Mouse (Mus musculus): Measurements from ENCODE around the gene Trak1. TPM values are rescaled to one million over a fixed set of nuclear protein-coding genes. Genes with fewer than 3 reads are reported as not detected.

Gene Trak1
- total and polyA plus RNA-seq, 3 experiments, result 8.2 to 28.6 (median 18.1) TPM

DNA sequence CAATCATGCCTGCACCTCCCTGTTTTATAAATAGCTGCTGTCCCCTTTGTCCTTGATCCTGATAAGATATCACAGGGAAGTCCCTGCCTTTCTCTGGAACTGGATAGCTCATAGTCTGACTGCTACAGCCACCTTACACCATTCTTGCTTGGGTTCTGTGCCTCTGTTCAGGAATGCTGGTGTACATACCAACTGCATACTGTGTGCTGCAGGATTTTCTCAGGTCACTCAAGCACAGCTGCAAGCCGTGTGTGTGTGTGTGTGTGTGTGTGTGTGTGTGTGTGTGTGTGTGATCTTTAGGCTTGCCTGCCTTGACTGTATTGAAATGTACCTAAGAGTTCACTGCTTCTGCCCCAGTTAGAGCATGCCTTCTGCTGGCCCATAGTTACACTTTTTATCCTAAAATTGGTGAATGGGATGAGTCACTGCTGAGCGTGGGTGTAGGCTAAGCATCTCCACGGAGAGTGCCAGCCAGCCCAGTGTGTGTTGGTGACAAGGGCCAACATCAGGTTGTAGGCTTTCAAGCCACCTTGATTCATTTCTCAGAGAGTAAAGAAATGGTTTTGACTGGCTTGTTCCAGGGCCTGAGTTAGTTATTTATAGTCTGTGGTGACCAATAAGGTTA lies 138.1 kb downstream of the Trak1 start:
- no peaks in the 10 kb centered on the region for H3K9me3 ChIP-seq (replicated peaks; ENCODE audit: low read length)
- no peaks in the 10 kb centered on the region for H3K27me3 ChIP-seq (replicated peaks)
- H3K27ac ChIP-seq (ENCODE audit: insufficient read depth, low read depth), result no peak overlapping the region
- TF ChIP-seq ZMIZ1 (IDR thresholded peaks at IDR 0.05; ENCODE audit: low read depth, low read length), result no peak
- no peak for TF ChIP-seq SIN3A (IDR thresholded peaks at IDR 0.05; ENCODE audit: low read length)
- no peak for TF ChIP-seq NRF1 (IDR thresholded peaks at IDR 0.05; ENCODE audit: low read depth, low read length)
- no peak for TF ChIP-seq BHLHE40 (IDR thresholded peaks at IDR 0.05; ENCODE audit: low read depth, low read length)
- H3K36me3 ChIP-seq (replicated peaks in 1 of 2; ENCODE audit: control insufficient read depth in 1 of 2, insufficient read depth in 1 of 2, low read length in 1 of 2), result peaks cover 9 to 63% of the 10 kb centered on the region in 2 experiments
- DNase-seq (ENCODE audit: extremely low read depth), result no peak
- dilution Hi-C loops (cut with MboI; ENCODE audit: extremely low pct_ligation_motif_present, extremely low pct_unique_long_range_greater_than_20kb, low sequenced_read_pairs) (no loop called here), in situ Hi-C loops (cut with MboI; ENCODE audit: low pct_ligation_motif_present, low pct_unique_long_range_greater_than_20kb, low sequenced_read_pairs) (no loop called here)
- H3K4me3 ChIP-seq (replicated peaks in 1 of 3; ENCODE audit: low read depth in 2 of 3, low read length in 2 of 3, poor library complexity in 1 of 3), result no peak overlapping the region
- no peak overlapping the region for H3K9ac ChIP-seq (ENCODE audit: insufficient read depth, low read depth)
- H3K79me2 ChIP-seq (replicated peaks; ENCODE audit: control insufficient read depth, extremely low read depth, insufficient read depth, poor library complexity, severe bottlenecking), result no peaks in the 10 kb centered on the region
- H3K4me1 ChIP-seq (ENCODE audit: control insufficient read depth in 1 of 2, insufficient read depth in 2 of 2), result no peaks in the 10 kb centered on the region
- no peak overlapping the region for H3K4me2 ChIP-seq (ENCODE audit: insufficient read depth, low read depth, poor library complexity, severe bottlenecking)

DNA sequence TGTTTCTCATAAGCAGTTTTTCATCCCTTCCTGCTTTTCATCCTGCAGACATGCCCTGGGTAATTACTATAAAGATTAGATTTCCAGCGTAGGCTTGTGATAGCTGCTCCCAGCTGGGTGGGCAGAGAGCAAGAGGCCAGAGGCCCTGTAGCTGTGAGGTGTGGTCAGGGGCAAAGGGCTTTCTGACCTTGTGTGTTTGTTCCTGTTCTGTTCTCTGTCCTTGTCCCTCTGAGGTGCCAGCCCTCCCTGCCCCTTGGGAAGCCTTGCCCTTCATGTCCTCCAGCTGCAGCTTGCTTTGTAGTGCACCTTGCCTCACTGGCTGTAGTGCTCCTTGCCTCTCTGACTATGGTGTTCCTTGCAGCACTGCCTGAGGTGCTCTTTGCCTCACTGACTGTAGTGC lies 139.2 kb downstream of the Trak1 start:
- Histone ChIP-seq H3K79me2 (replicated peaks; ENCODE audit: control insufficient read depth, extremely low read depth, insufficient read depth, poor library complexity, severe bottlenecking) (no peaks in the 10 kb centered on the region), H3K9ac (ENCODE audit: insufficient read depth, low read depth) (no peak overlapping the region), H3K27ac (ENCODE audit: insufficient read depth, low read depth) (no peak overlapping the region), H3K4me3 (replicated peaks in 1 of 3; ENCODE audit: low read depth in 2 of 3, low read length in 2 of 3, poor library complexity in 1 of 3) (no peak overlapping the region), H3K9me3 (replicated peaks; ENCODE audit: low read length) (no peaks in the 10 kb centered on the region), H3K36me3 (replicated peaks in 1 of 2; ENCODE audit: control insufficient read depth in 1 of 2, insufficient read depth in 1 of 2, low read length in 1 of 2) (peaks cover 9 to 66% of the 10 kb centered on the region in 2 experiments), H3K27me3 (replicated peaks) (no peaks in the 10 kb centered on the region), H3K4me2 (ENCODE audit: insufficient read depth, low read depth, poor library complexity, severe bottlenecking) (no peak overlapping the region), H3K4me1 (ENCODE audit: control insufficient read depth in 1 of 2, insufficient read depth in 2 of 2) (no peaks in the 10 kb centered on the region)
- in situ Hi-C loops (cut with MboI; ENCODE audit: low pct_ligation_motif_present, low pct_unique_long_range_greater_than_20kb, low sequenced_read_pairs) (no loop called here), dilution Hi-C loops (cut with MboI; ENCODE audit: extremely low pct_ligation_motif_present, extremely low pct_unique_long_range_greater_than_20kb, low sequenced_read_pairs) (no loop called here)
- DNase-seq (ENCODE audit: extremely low read depth), result no peak
- TF ChIP-seq KAT2A (IDR thresholded peaks at IDR 0.05; ENCODE audit: insufficient replicate concordance, low read length), result no peak
- TF ChIP-seq SIN3A (IDR thresholded peaks at IDR 0.05; ENCODE audit: low read length), result no peak
- no peak for TF ChIP-seq NRF1 (IDR thresholded peaks at IDR 0.05; ENCODE audit: low read depth, low read length)

DNA sequence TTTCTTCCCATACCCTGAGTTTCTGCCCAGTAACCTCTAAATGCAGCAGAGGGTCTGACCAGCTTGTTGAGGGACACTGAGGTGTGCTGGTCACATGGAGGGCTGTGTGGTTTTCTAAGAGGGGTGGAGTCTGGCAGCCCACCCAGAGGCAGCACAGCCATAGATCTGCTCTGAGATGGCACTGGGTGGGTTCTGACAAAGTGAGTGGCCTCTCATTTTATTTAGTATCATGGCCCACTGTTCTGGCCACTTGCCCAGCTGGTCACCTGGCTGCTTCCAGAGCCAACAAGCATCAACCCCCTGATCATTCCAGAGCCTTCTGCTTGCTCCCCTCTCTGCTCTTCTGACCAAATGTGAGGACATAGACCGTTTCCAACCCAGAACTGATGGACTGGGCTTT lies 144.8 kb downstream of the Trak1 start:
- H3K27ac ChIP-seq (ENCODE audit: insufficient read depth, low read depth), result no peak overlapping the region
- H3K27me3 ChIP-seq (replicated peaks), result no peaks in the 10 kb centered on the region
- no peaks in the 10 kb centered on the region for H3K9me3 ChIP-seq (replicated peaks; ENCODE audit: low read length)
- H3K36me3 ChIP-seq (replicated peaks in 1 of 2; ENCODE audit: control insufficient read depth in 1 of 2, insufficient read depth in 1 of 2, low read length in 1 of 2), result peaks cover 28 to 81% of the 10 kb centered on the region in 2 experiments
- H3K9ac ChIP-seq (ENCODE audit: insufficient read depth, low read depth), result no peak overlapping the region
- H3K4me3 ChIP-seq (replicated peaks in 1 of 3; ENCODE audit: low read depth in 2 of 3, low read length in 2 of 3, poor library complexity in 1 of 3), result no peak overlapping the region
- 0 out of 4 replicates have a peak, but pooled peaks cover 0 to 6% of the 10 kb centered on the region in 2 experiments for H3K4me1 ChIP-seq (ENCODE audit: control insufficient read depth in 1 of 2, insufficient read depth in 2 of 2)
- H3K79me2 ChIP-seq (replicated peaks; ENCODE audit: control insufficient read depth, extremely low read depth, insufficient read depth, poor library complexity, severe bottlenecking), result no peaks in the 10 kb centered on the region
- DNase-seq (ENCODE audit: extremely low read depth), result no peak
- TF ChIP-seq NELFE (IDR thresholded peaks at IDR 0.05; ENCODE audit: low read depth, low read length) (no peak), JUND (conservative IDR thresholded peaks at IDR 0.05; ENCODE audit: low read depth, low read length) (no peak), ZNF384 (IDR thresholded peaks at IDR 0.05; ENCODE audit: low read depth, low read length) (no peak), MYC (IDR thresholded peaks at IDR 0.05; ENCODE audit: low read depth, low read length) (no peak), HCFC1 (IDR thresholded peaks at IDR 0.05; ENCODE audit: low read depth, low read length) (no peak), ELF1 (IDR thresholded peaks at IDR 0.05; ENCODE audit: low read depth, low read length) (no peak), JUN (IDR thresholded peaks at IDR 0.05; ENCODE audit: insufficient read depth, low read depth, low read length) (no peak), UBTF (IDR thresholded peaks at IDR 0.05; ENCODE audit: low read depth, low read length) (no peak), ETS1 (conservative IDR thresholded peaks at IDR 0.05; ENCODE audit: low read depth, low read length) (no peak), MAZ (IDR thresholded peaks at IDR 0.05; ENCODE audit: low read depth, low read length) (no peak), MAFK (IDR thresholded peaks at IDR 0.05; ENCODE audit: insufficient replicate concordance, low read length) (no peak), CHD2 (IDR thresholded peaks at IDR 0.05; ENCODE audit: low read length) (no peak), POLR2A (IDR thresholded peaks at IDR 0.05; ENCODE audit: low read depth, low read length) (no peak)
- H3K4me2 ChIP-seq (ENCODE audit: insufficient read depth, low read depth, poor library complexity, severe bottlenecking), result no peak overlapping the region
- dilution Hi-C loops (cut with MboI; ENCODE audit: extremely low pct_ligation_motif_present, extremely low pct_unique_long_range_greater_than_20kb, low sequenced_read_pairs), result no loop called here
- in situ Hi-C loops (cut with MboI; ENCODE audit: low pct_ligation_motif_present, low pct_unique_long_range_greater_than_20kb, low sequenced_read_pairs), result loop anchor here (10.0 kb wide), 1 partner anchor 57 kb away; no protein-coding TSS in a partner anchor
